Mouse (Mus musculus) T-helper 17 cell (primary cell): ENCODE data around the gene Ufc1.
"Not testable (repeated sequence)": the region's sequence is repeated elsewhere in the genome, so short reads cannot be mapped to it uniquely, and the experiment has no call there.

ENCODE experiments used
- in situ Hi-C, 2 experiments: fragments of 300-600 bp; cut with MboI, MseI; formaldehyde crosslinking; loops; 1 replicate in 1 of 2; 2 replicates in 1 of 2; pipeline ENCODE4 v1.15.1; 2025; ENCODE audit warnings: high pct_unique_total_duplicates in 2 of 2

Gene Ufc1

DNA sequence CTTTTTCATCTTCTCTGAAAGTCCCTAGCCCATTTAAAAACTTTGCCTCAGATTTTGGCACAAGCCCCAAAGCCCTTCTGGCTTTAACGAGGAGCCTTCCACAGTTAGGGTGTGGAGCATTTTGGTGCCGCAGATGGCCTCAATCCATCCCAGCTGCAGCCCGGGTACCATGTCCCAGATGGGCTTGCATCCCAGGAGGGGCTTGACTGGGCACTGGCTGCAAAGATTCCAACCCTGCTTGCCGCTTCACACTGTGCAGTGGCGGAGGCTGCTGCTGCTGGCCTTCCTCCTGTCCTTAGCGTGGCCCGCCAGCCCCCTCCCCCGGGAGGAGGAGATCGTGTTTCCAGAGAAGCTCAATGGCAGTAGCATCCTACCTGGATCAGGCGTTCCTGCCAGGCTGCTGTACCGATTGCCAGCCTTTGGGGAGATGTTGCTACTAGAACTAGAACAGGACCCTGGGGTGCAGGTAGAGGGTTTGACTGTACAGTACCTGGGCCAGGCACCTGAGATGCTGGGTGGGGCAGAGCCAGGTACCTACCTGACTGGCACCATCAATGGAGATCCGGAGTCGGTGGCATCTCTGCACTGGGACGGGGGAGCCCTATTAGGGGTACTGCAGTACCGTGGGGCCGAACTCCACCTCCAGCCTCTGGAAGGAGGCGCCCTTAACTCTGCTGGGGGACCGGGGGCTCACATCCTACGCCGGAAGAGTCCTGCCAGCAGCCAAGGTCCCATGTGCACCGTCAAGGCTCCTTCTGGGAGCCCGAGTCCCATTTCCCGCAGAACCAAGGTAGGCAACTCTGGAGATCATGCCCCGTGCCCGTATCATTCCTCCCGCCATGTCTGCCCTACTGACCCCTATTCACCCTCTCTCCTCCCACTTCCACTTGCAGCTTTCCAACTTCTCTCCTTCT lies 43.9 kb downstream of the Ufc1 start, which contains the start of gene Ndufs2:
Gene Ndufs2 (minus strand): TSS at position 709 of the 914 bp plus-strand sequence.
- in situ Hi-C loops: loop anchor here in 1 of 2 experiments (10.0 to 25.0 kb wide), 2 partner anchors 136 to 364 kb away; partner anchors contain the start of genes Cfap126, Dusp12 and Gm26620

DNA sequence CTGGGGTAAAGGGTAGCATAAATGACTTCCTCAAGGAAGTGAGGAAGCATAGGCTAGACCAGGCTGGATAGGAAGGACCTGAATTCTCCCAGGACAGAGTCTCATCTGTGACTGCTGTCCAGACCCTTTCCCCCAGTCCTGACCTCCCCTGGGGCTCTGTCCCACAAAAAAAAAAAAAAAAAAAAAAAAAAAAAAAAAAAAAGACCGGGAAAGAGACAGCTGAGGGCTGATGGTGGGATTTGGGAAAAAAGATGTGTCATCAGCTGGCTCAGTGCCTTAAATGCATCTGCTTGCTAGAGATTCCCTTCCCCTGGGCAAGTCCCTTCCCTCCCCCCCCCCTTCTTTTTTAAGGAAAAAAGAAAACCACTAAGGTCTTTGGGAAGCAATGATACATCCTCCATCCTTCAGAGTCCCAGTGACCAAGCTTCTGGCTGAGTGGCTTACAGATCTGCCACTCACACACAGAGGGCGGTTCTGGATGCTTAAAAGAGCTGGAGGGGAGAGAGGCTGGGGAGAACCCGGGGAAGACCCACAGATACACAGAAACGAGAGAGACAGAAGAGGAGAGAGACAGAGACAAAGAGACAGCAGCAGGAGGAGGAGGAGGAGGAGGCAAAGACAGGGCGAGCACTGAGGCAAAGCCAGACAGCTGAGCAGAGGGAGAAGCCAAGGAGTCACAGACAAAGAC lies 44.8 kb downstream of the Ufc1 start, which contains the start of gene Adamts4:
Gene Adamts4 (plus strand): TSS at position 509 of the 688 bp plus-strand sequence.
- in situ Hi-C loops: loop anchor here in 1 of 2 experiments (10.0 to 25.0 kb wide), 2 partner anchors 135 to 363 kb away; partner anchors contain the start of genes Cfap126, Dusp12 and Gm26620

DNA sequence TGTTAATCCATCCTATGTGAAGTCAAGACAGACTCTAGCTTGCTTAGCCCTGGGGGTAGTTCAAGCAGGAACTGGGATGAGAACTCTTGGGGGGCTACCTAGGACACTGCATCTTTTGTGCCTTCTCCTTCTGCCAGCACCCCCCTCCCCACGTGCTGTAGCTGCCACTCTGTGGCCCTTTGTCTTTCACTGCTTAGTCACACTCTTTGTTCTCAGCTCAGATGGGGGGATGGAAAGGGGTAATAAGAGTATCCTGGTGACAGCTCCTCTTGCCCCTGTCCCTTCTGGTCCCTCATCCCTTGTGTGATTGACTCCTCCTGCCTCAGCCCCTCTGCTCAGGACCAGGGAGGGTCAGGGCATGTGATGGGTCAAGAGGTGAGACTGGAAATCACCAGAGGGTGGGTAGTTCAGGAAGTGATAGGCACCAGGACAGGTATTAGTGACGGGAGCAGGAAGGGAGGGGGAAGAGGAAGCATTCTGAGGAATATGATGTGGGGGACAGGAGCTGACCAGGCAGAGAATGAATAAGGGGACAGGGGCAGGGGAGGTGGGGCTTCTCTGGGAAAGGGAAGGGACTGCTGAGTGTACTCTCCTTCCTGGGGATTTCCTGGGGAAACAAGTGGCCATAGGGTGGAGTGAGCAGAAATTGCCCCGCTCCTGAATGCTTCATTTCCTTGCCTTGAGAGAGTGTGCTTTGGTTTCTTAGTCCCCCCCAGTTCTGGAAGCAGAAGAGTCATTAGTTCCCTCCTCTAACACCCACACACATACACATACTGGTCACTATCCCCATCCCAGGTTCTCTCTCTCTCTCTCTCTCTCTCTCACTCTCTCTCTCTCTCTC lies 46.2 kb downstream of the Ufc1 start:
- in situ Hi-C loops: no loop called here

DNA sequence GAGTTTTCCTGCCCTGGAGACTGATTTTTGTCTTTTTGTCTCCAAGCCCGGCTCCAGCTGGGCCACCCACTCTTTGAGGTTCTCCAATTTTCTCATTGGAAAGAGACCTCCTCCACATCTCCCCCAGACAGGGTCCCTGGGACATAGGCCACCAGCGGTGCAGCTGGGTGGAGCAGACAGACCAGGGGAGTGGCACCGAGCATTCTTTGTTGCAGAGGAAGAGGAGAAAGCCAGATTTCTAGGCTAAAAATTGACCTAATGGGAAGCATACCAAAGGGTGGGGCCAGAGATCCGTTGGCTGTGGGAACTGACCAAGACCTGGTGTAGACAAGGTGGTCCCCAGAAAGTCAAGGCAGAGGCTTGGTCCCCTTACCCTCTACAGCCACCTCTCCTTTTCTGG lies 46.9 kb downstream of the Ufc1 start:
- in situ Hi-C loops: no loop called here

DNA sequence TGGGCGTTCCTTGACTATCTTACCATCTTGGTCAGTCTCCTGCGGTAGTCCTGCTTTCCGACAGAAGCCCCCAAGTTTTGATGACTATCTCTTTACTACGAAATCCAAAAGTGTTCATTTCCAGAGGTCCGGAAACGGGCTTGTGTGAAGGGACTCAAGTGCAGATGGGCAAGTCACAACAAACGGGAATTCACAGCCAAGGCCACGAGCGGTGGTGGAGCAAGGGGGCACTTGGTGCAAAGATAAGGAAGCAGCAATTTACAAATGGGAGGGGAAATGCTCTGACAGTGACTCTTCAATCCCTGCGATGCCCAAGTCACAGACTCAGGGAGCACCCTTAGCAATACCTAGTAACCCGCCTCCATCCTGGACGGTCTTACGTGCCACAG lies 47.4 kb downstream of the Ufc1 start:
- in situ Hi-C loops: no loop called here

DNA sequence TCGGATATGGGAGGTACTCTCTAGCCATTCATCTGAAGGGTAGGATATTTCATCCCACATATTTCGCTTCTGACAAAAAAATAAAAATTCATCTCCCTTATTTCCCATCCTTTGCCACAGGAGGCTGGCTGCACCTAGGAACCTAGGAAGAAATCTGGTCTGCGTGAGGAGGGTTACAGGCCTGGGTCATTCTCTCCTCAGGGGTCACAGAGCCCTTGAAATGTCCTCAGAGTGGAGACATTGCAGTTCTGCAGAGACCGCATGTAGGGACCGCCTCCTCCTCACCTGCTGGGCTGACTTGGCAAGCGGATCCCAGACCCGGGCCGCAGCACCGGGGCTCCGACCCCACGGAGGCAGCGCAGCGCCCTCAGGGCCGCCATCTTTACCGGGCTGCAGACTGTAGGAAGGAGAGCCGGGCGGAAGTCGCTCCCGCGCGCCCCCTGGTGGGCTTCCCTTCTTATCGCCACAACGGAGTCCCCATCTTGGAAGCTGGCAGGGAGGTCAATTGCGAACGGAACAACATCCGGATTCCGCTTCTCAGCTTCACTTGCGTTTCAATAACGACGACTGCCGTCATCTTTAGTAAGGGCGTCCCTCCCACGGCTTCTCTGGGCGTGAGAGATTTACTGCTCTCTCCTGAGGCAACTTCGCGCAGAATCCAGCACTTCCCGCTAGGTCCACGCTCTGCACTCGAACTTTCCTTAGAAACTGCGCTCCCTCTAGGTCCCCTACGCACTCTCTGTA lies 47.9 kb downstream of the Ufc1 start:
- in situ Hi-C loops: no loop called here

DNA sequence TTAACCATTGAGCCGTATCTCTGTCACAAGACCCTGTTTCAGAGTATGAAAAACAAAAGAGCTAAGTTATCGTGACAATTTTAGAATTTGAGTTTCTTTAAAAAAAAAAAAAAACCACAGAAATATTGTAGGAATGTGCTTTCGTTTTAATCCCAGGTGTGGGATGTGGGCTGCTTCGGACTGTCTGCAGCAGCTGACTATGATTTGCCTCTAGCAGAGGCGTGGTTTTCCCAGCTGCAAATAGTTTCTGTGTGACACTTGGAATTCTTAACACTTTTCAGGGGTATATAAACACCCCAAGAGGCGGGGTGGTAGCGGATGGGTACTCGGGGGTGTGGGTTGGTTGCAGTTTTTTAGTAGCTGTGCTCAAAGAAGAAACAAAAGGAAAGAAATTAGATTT lies 49.5 kb downstream of the Ufc1 start:
- in situ Hi-C loops: no loop called here

DNA sequence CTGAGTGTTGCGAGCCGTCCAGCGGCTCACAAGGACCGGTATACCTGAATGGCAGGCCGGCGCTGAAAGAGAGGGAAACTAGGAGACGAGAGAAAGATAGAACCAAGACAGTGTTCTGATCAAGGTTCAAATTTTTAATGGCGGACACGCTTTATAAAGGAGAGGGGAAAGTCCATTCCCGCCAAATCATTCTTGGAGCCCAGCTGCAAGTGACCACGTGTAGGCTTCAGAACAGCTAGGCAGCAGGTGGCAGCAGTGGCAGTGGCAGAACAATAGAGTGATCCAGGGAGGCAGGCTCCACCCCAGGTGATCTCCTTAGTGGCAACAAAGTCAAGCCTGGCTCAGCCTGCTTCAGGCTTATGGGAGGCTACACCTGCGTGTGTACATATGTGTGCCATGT lies 52.9 kb downstream of the Ufc1 start:
- in situ Hi-C loops: not testable (repeated sequence)

DNA sequence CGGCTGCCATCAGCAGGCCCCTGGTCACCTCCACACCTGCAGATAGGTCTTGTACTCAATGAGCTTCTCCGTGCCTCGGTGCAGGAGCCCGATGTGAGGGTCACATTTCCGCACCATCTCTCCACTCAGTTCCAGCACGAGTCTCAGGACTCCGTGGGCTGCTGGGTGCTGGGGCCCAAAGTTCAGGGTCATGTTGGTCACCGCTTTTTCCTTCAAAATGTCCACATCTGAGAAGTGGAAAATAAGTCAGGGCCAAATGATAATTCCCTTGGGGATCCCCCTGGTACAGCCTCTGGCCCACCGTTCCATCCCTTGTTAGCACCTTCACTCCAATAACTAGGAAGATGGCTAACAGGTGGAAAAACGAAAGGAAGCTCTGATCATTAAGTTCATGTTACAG lies 53.9 kb downstream of the Ufc1 start:
- in situ Hi-C loops: no loop called here

DNA sequence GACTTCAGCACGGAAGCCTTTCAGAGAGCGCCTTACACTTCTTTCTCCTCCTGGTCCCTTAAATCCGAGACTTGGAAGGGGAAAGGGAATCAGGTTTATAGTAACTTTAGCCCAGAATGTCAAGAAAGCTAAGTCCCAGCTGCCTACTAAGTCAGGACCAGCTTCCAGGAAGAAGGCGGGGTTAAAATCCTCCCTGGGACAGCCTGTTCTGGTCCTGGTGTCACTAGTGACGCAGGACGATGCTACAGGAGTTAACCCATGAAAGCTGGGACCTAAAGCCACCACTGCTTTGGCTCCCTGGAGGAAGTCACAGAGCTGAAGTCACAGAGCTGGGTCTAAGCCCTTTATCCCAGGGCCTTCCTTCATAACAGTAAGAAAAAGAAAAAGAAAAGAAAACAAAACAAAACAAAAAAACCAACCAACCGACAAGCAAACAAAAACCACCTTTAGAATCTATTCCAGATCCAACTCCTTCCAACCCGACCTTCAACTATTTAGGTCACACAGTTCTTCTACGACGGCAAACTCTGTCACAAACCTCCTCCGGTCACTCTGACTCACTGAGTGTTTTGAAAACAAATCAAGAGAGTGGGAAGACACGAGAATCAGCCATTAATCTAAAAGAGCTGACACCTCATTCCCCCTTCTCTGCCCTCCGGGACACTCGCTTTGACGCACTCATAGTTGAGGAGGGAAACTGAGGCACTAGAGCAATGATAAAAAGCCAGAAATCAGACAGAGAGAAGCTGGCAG lies 54.7 kb downstream of the Ufc1 start:
- in situ Hi-C loops: no loop called here
